Mouse (Mus musculus) c-Kit-positive CD71-positive TER-119-positive erythroid progenitor cells, embryonic 14.5 days (primary cell): ENCODE results near the gene Orc2.

Source experiments
- DNase-seq: peaks from one replicate; pipeline ENCODE4 v3.0.0-alpha.2; 2013; ENCODE audit warnings: low spot score

The Orc2 gene

GRCm38 (mm10) chr1:58504577-58505254 is at the start of gene Orc2:
Gene Orc2 (minus strand): TSS chr1:58505109.
- DNase-seq = peak; percentile 93

GRCm38 (mm10) chr1:58541386-58541785 is 36.5 kb upstream of the Orc2 start:
- no peak for DNase-seq

GRCm38 (mm10) chr1:58507249-58507648 is 2.3 kb upstream of the Orc2 start:
- DNase-seq = no peak

- peak; percentile 40 for DNase-seq
These were observed 1.0 kb downstream of the Orc2 start for GRCm38 (mm10) chr1:58503793-58504370.

GRCm38 (mm10) chr1:58503134-58503533 is 1.8 kb downstream of the Orc2 start:
- DNase-seq = peak; percentile 67

- no peak for DNase-seq
These were observed 6.2 kb downstream of the Orc2 start for GRCm38 (mm10) chr1:58498758-58499157.

GRCm38 (mm10) chr1:58497678-58498077 is 7.2 kb downstream of the Orc2 start:
- no peak for DNase-seq

GRCm38 (mm10) chr1:58495603-58496002 is 9.3 kb downstream of the Orc2 start:
- no peak for DNase-seq

- no peak for DNase-seq
These were observed 22.3 kb downstream of the Orc2 start for GRCm38 (mm10) chr1:58482647-58483046.

- no peak for DNase-seq
These were observed 29.2 kb downstream of the Orc2 start for GRCm38 (mm10) chr1:58475662-58476061.

GRCm38 (mm10) chr1:58465561-58465960 is 39.3 kb downstream of the Orc2 start:
- DNase-seq = no peak

GRCm38 (mm10) chr1:58465042-58465441 is 39.9 kb downstream of the Orc2 start:
- no peak for DNase-seq

GRCm38 (mm10) chr1:58463935-58464334 is 41.0 kb downstream of the Orc2 start:
- DNase-seq = no peak

GRCm38 (mm10) chr1:58460566-58460965 is 44.3 kb downstream of the Orc2 start:
- DNase-seq = no peak

- DNase-seq = no peak
These were observed 46.0 kb downstream of the Orc2 start for GRCm38 (mm10) chr1:58458867-58459266.

- no peak for DNase-seq
These were observed 46.7 kb downstream of the Orc2 start for GRCm38 (mm10) chr1:58458175-58458574.

GRCm38 (mm10) chr1:58454316-58454715 is 50.6 kb downstream of the Orc2 start:
- no peak for DNase-seq

- DNase-seq = no peak
These were observed 56.5 kb downstream of the Orc2 start for GRCm38 (mm10) chr1:58448396-58448795.

GRCm38 (mm10) chr1:58447766-58448165 is 57.1 kb downstream of the Orc2 start:
- no peak for DNase-seq

- no peak for DNase-seq
These were observed 59.0 kb downstream of the Orc2 start for GRCm38 (mm10) chr1:58445861-58446260.

- peak; percentile 77 for DNase-seq
These were observed 59.7 kb downstream of the Orc2 start, which contains the start of the genes Nif3l1 and Ppil3 for GRCm38 (mm10) chr1:58445143-58445722. Gene Nif3l1 (plus strand): TSS chr1:58445151. Gene Ppil3 (minus strand): TSS chr1:58445486.

- no peak for DNase-seq
These were observed 60.2 kb downstream of the Orc2 start for GRCm38 (mm10) chr1:58444691-58445090.

GRCm38 (mm10) chr1:58424551-58424950 is 80.4 kb downstream of the Orc2 start:
- DNase-seq = no peak
